Mouse (Mus musculus) heart, adult 8-10 months (tissue): Measurements from ENCODE around the gene Akr7a5. TPM values are rescaled to one million over a fixed set of nuclear protein-coding genes. Genes with fewer than 3 reads are reported as not detected.

ENCODE experiments used
- DNase-seq: peaks from one replicate; pipeline ENCODE4 v3.0.0; 2022; ENCODE audit warnings: low spot score
- microRNA-seq: library from miRNA; unstranded; fragments of <30 nt; microRNA quantifications from one replicate; pipeline ENCODE4 v1.2.0, GENCODE M21; 2022
- total RNA-seq, 4 experiments: library from RNA; stranded (reverse); gene quantifications; 2 replicates each; pipeline ENCODE4 v1.2.4; 2022

Gene Akr7a5
- total RNA-seq, 4 experiments from 2014 or later = 51.6 to 59.7 (median 56.5) TPM

DNA sequence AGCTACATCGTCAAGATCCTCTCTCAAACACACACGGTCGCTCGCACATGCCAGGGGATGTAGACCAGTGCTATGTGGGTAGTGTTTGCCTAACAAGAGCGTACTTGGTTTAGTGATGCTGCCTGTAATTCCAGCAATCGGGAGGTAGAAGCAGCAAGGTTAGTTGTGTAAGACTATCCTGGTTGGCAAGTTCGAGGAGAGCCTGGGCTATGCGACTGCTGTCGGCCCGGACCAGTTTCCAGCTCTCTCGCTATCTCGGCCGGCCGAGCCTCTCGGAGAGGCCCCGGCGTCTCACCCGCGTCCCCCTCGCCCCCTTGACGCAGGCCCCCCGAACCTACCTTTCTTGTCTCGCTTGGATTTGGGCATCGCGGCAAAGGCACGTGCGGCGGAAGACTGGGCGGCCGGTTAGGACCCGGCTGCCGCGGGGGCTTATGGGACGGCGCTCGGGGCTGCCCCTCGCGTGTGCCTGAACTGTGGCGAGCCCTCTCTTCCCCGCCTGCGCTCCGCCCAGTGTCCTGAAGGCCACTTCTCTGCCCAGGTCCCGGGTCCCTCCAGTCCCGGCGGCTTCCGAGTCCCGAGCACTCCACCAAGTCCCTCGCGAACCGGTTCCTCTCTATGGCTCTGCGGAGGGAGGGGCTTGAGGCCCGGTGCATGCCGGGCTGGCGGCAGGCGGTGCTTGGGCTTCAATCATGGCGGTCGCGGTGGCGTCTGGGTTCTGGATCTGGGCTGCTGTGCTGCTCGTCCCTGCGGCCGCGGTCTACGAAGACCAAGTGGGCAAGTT, 41.6 kb downstream of the Akr7a5 start, which contains the start of the genes Mrto4, Emc1 and Ubr4:
TSS of gene Mrto4 (minus strand) at position 646 of the 781 bp plus-strand sequence.
TSS of gene Emc1 (plus strand) at position 657 of the 781 bp plus-strand sequence.
TSS of gene Ubr4 (plus strand) at position 679 of the 781 bp plus-strand sequence.
- DNase-seq = peak; percentile 82

DNA sequence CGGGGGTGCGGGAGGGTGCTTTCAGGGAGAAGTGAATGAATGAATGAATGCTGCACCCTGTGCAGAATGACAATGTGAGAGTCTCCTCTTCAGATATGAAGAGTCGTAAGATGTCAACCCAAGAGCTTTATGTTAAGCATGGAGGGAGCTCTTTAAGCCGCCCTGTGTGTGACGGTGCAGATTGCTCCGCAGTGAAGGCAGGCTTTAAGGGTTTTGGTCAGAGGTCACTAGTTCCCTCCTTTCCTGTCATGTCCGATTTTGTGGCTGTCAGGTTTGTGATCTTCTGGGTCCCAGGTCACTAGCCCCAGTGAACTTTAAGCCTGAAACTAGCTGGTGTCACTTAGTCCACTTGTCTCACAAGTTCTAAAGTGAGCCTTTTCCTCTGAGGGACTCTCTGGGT, 42.3 kb downstream of the Akr7a5 start:
- no peak for DNase-seq

GRCm38 (mm10) chr4:139357211-139357610, 46.7 kb downstream of the Akr7a5 start:
- no peak for DNase-seq

DNA sequence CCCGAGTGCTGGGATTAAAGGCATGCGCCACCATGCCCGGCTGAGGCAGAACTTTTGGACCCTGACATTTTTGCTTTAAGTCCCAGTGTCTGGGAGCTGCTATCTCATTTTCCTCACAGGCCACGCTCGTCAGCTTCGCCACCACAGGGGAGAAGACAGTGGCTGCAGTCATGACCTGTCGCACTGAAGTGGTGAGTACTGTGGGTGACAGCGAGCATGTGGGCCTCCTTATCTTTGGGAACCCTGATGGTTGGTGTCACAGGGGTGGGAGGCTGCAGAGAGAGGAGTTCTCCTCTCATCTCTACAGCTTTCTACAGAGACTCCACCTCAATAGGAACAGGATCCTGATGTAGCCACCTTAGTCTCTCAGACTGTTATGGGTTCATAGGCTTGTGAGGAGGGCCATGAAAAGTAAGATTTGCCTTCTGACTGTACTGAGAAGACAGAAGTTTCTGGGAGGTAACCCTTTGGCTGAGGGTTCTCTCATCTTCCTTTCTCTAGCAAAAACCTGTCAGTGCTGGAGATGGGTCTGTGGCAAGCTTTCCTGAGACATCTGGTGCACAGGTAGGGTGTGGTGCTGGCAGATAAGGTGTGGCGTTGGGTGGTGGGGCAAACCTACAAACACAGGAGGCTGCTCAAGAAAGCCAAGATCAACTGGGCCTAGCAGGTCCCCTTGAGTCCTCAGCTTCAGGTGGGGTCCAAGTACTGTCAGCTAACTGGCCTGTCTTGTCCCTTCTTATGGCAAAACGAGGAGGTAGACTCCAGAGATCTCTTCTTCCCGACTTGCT, 50.4 kb downstream of the Akr7a5 start:
- no peak for DNase-seq

GRCm38 (mm10) chr4:139367336-139367735, 56.8 kb downstream of the Akr7a5 start:
- DNase-seq = no peak

Small RNAs within 50 kb of the gene (microRNA-seq; reads per million reads assigned to microRNA genes)
- gene Gm24245 (not detected), gene Gm25732 (0.84 reads per million)

Other genes starting within 250 kb of the Akr7a5 start
- gene Htr6, start 235.2 kb upstream of the Akr7a5 start, total RNA-seq = not detected
- gene Nbl1, start 217.8 kb upstream of the Akr7a5 start, total RNA-seq = 10 to 100 TPM; 15.1 to 21.3 (median 19.2) TPM
- 100 to 1,000 TPM; 570 to 700 (median 625) TPM for gene Minos1, start 179.6 kb upstream of the Akr7a5 start, total RNA-seq
- gene Capzb, start 117.8 kb upstream of the Akr7a5 start, total RNA-seq = 100 to 1,000 TPM; 354 to 406 (median 379) TPM
- gene Pqlc2, start within 50 bp of the Akr7a5 start, total RNA-seq = 1 to 10 TPM; 5.1 to 6.9 (median 5.5) TPM
- gene Mrto4, start 41.8 kb downstream of the Akr7a5 start, total RNA-seq = 10 to 100 TPM; 24.7 to 32.0 (median 29.1) TPM
- gene Emc1, start 41.8 kb downstream of the Akr7a5 start, total RNA-seq = 10 to 100 TPM; 44.8 to 58.9 (median 48.6) TPM
- 100 to 1,000 TPM; 103 to 136 (median 112) TPM for gene Ubr4, start 41.9 kb downstream of the Akr7a5 start, total RNA-seq
- gene Iffo2, start 219.8 kb downstream of the Akr7a5 start, total RNA-seq = 1 to 10 TPM; 3.5 to 4.4 (median 4.2) TPM